9 mouse cellular contexts compared by ENCODE assay signal in the genomic region with DNA sequence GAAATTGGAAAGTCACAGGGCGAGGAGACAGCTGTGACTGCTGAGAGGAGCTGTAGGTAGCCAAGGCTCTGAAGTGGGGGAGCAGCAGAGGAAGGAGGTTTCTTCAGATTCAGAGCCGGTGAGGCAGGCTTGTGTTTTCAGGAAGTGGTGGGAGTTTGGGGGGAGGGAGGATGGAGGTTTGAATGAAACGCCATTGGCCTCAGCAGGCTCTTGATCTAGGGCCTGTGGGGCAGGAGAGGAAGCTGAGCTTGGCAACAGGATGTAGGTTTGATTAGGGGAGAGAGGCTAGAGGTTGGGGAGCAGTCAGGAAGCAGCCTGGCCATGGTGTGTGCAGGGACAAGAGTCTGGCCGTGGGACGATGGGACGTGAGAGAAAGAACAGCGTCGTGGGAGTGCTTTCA. TPM values are rescaled to one million over a fixed set of nuclear protein-coding genes. Genes with fewer than 3 reads are reported as not detected.
DNase-seq lines count a peak whose midpoint lies in the region; ATAC-seq lines count a peak whose summit lies in the region.
"Had no signal": no experiment of that assay in that cellular context is flagged by ENCODE, and none has a peak within 500 bp of the region (broad histone marks: within the 10 kb centered on the region; RNA-seq: fewer than 3 reads in every experiment).

No protein-coding gene starts in this region.

- peak; percentile 78 to 79 for ATAC-seq in hematopoietic stem cell, adult 5-6 weeks (replicated peaks in 1 of 2; ENCODE audit: insufficient read depth in 1 of 2, low FRiP score in 2 of 2, low TSS enrichment in 1 of 2, low read depth in 1 of 2, poor library complexity in 2 of 2, severe bottlenecking in 2 of 2)

- no peak overlapping the region; the same call in 1 of the 2 replicates for H3K4me3 ChIP-seq in limb, embryonic 10.5 days
- H3K4me3 ChIP-seq: hindbrain, embryonic 15.5 days had no signal

- 81% methylated on average over 8 of the region's 8 CpGs for WGBS in limb, embryonic 10.5 days

- H3K4me1 ChIP-seq in limb, embryonic 10.5 days = peaks cover 33% of the 10 kb centered on the region

- H3K36me3 ChIP-seq in limb, embryonic 10.5 days = peaks cover 71% of the 10 kb centered on the region

- no peak overlapping the region for H3K27ac ChIP-seq in limb, embryonic 10.5 days
- H3K27ac ChIP-seq: hindbrain, embryonic 15.5 days had no signal

- peak; percentile 24 for DNase-seq in spleen, adult 12 weeks (ENCODE audit: low spot score)
- no peak for DNase-seq in spleen, postnatal 14 days (ENCODE audit: low spot score in 2 of 2)
- peak; percentile 57 to 61 for DNase-seq in lung, postnatal 4 days
- DNase-seq in thymus, postnatal 36 days = peak; percentile 78 to 88
- DNase-seq in limb, embryonic 10.5 days (ENCODE audit: low spot score) = no peak
- DNase-seq in cerebellum, adult 18-20 months = no peak
- no peak for DNase-seq in layer of hippocampus, postnatal 10 days (ENCODE audit: low spot score in 2 of 2)

- no peaks in the 10 kb centered on the region for H3K27me3 ChIP-seq in limb, embryonic 10.5 days (ENCODE audit: low read depth, poor library complexity, severe bottlenecking)
- H3K27me3 ChIP-seq: hindbrain, embryonic 15.5 days had no signal

- H3K9me3 ChIP-seq in limb, embryonic 10.5 days (replicated peaks) = no peaks in the 10 kb centered on the region
- H3K9me3 ChIP-seq: hindbrain, embryonic 15.5 days had no signal

RNA-seq across cellular contexts. Expression of gene Zscan2, which starts 4.1 kb away (rescaled TPM):
- total RNA-seq in hematopoietic stem cell, adult 5-6 weeks (2017) = 24.0 TPM in 2 replicates
- 4.0 and 4.3 TPM in 2 replicates for polyA plus RNA-seq in limb, embryonic 10.5 days (2016; fragmentation: Nextera tagmentation; extraction: Ambion mirVana)
- total RNA-seq in layer of hippocampus, postnatal 10 days (2021) = 10 to 100 TPM; 13.5 to 14.4 TPM

RNA-seq across cellular contexts. Expression of gene Wdr73, which starts 36.2 kb away (rescaled TPM):
- total RNA-seq in hematopoietic stem cell, adult 5-6 weeks (2017) = 20.4 and 35.8 TPM in 2 replicates
- polyA plus RNA-seq in limb, embryonic 10.5 days (2016; fragmentation: Nextera tagmentation; extraction: Ambion mirVana) = 49.5 and 54.5 TPM in 2 replicates
- 10 to 100 TPM; 28.4 to 33.4 TPM for total RNA-seq in layer of hippocampus, postnatal 10 days (2021)

RNA-seq across cellular contexts. Expression of gene Iqgap1, which starts 39.1 kb away (rescaled TPM):
- total RNA-seq in hematopoietic stem cell, adult 5-6 weeks (2017) = 141 and 147 TPM in 2 replicates
- polyA plus RNA-seq in limb, embryonic 10.5 days (2016; fragmentation: Nextera tagmentation; extraction: Ambion mirVana) = 21.8 and 25.4 TPM in 2 replicates
- total RNA-seq in layer of hippocampus, postnatal 10 days (2021) = 10 to 100 TPM; 28.8 to 37.8 TPM

RNA-seq across cellular contexts. Expression of gene Nmb, which starts 40.0 kb away (rescaled TPM):
- 1.6 TPM in 1 of 2 replicates, not detected in the other for total RNA-seq in hematopoietic stem cell, adult 5-6 weeks (2017)
- polyA plus RNA-seq in limb, embryonic 10.5 days (2016; fragmentation: Nextera tagmentation; extraction: Ambion mirVana) = 9.1 and 9.2 TPM in 2 replicates
- 10 to 100 TPM in 1 of 2 experiments, 1 to 10 TPM in 1; 9.9 to 12.7 TPM for total RNA-seq in layer of hippocampus, postnatal 10 days (2021)

Comparison
In these comparisons a context has a peak if more than half of its experiments do, and no peak if none do; other contexts are left out.
1. DNase-seq: peak in spleen, adult 12 weeks (single experiment), lung, postnatal 4 days (2 of 2) and thymus, postnatal 36 days (2 of 2); none in spleen, postnatal 14 days (0 of 2), limb, embryonic 10.5 days (single experiment), cerebellum, adult 18-20 months (0 of 2) and layer of hippocampus, postnatal 10 days (0 of 2).